Mouse (Mus musculus): Measurements from ENCODE around the gene Entpd6. TPM values are rescaled to one million over a fixed set of nuclear protein-coding genes. Genes with fewer than 3 reads are reported as not detected.

Entpd6 gene
- total and polyA plus RNA-seq, 3 experiments = 30.6 to 45.5 (median 36.4) TPM

- dilution Hi-C loops (cut with MboI; ENCODE audit: extremely low pct_ligation_motif_present, extremely low pct_unique_long_range_greater_than_20kb, low sequenced_read_pairs) = no loop called here
- Histone ChIP-seq H3K4me2 (ENCODE audit: insufficient read depth, low read depth, poor library complexity, severe bottlenecking) (no peak overlapping the region), H3K9me3 (replicated peaks; ENCODE audit: low read length) (no peaks in the 10 kb centered on the region), H3K27ac (ENCODE audit: insufficient read depth, low read depth) (no peak overlapping the region), H3K36me3 (replicated peaks in 1 of 2; ENCODE audit: control insufficient read depth in 1 of 2, insufficient read depth in 1 of 2, low read length in 1 of 2) (peaks cover 69 to 96% of the 10 kb centered on the region in 2 experiments), H3K9ac (ENCODE audit: insufficient read depth, low read depth) (no peak overlapping the region), H3K4me3 (replicated peaks in 1 of 3; ENCODE audit: low read depth in 2 of 3, low read length in 2 of 3, poor library complexity in 1 of 3) (no peak overlapping the region), H3K4me1 (ENCODE audit: control insufficient read depth in 1 of 2, insufficient read depth in 2 of 2) (peaks cover 0 to 6% of the 10 kb centered on the region in 2 experiments; a peak in 2 of 4 replicates), H3K79me2 (replicated peaks; ENCODE audit: control insufficient read depth, extremely low read depth, insufficient read depth, poor library complexity, severe bottlenecking) (no peaks in the 10 kb centered on the region), H3K27me3 (replicated peaks) (no peaks in the 10 kb centered on the region)
- in situ Hi-C loops (cut with MboI; ENCODE audit: low pct_ligation_motif_present, low pct_unique_long_range_greater_than_20kb, low sequenced_read_pairs) = no loop called here
- no peak for TF ChIP-seq NRF1 (IDR thresholded peaks at IDR 0.05; ENCODE audit: low read depth, low read length)
- no peak for TF ChIP-seq NELFE (IDR thresholded peaks at IDR 0.05; ENCODE audit: low read depth, low read length)
- TF ChIP-seq ELF1 (IDR thresholded peaks at IDR 0.05; ENCODE audit: low read depth, low read length) = no peak
- TF ChIP-seq ZMIZ1 (IDR thresholded peaks at IDR 0.05; ENCODE audit: low read depth, low read length) = no peak
- TF ChIP-seq ETS1 (conservative IDR thresholded peaks at IDR 0.05; ENCODE audit: low read depth, low read length) = no peak
- no peak for TF ChIP-seq GABPA (IDR thresholded peaks at IDR 0.05; ENCODE audit: insufficient replicate concordance, low read depth, low read length)
- TF ChIP-seq RCOR1 (conservative IDR thresholded peaks at IDR 0.05; ENCODE audit: low read depth, low read length) = no peak
- TF ChIP-seq ZC3H11A (IDR thresholded peaks at IDR 0.05; ENCODE audit: low read depth, low read length) = no peak
- no peak for TF ChIP-seq JUND (conservative IDR thresholded peaks at IDR 0.05; ENCODE audit: low read depth, low read length)
- no peak for TF ChIP-seq BHLHE40 (IDR thresholded peaks at IDR 0.05; ENCODE audit: low read depth, low read length)
- no peak for TF ChIP-seq SMC3 (IDR thresholded peaks at IDR 0.05; ENCODE audit: low read depth, low read length)
- TF ChIP-seq MEF2A (IDR thresholded peaks at IDR 0.05; ENCODE audit: borderline replicate concordance, low read depth, low read length) = no peak
- TF ChIP-seq PAX5 (IDR thresholded peaks at IDR 0.05; ENCODE audit: low read length) = no peak
- TF ChIP-seq MAX (IDR thresholded peaks at IDR 0.05; ENCODE audit: low read length) = no peak
- no peak for TF ChIP-seq TBP (conservative IDR thresholded peaks at IDR 0.05; ENCODE audit: low read depth, low read length)
- TF ChIP-seq ZKSCAN1 (IDR thresholded peaks at IDR 0.05; ENCODE audit: borderline replicate concordance, low read depth, low read length) = no peak
- DNase-seq (ENCODE audit: extremely low read depth) = no peak
Observed at GRCm38 (mm10) chr2:150820720-150821119, 71.9 kb downstream of the Entpd6 start.

Other genes with a start within 250 kb of the Entpd6 start
- 12.8 and 15.9 TPM in 2 replicates for gene Cst7, start 178.6 kb upstream of the Entpd6 start, total RNA-seq (2012; rRNA removed)
- 30.7 and 31.7 TPM in 2 replicates for gene Cst7, start 178.6 kb upstream of the Entpd6 start, total RNA-seq (2014; rRNA removed)
- gene Cst7, start 178.6 kb upstream of the Entpd6 start, polyA plus RNA-seq (2012; ENCODE audit: insufficient read length, low read depth) = 42.0 and 48.8 TPM in 2 replicates
- gene Apmap, start 140.5 kb upstream of the Entpd6 start, total RNA-seq (2012; rRNA removed) = 24.5 and 29.0 TPM in 2 replicates
- gene Apmap, start 140.5 kb upstream of the Entpd6 start, total RNA-seq (2014; rRNA removed) = 35.6 and 39.3 TPM in 2 replicates
- gene Apmap, start 140.5 kb upstream of the Entpd6 start, polyA plus RNA-seq (2012; ENCODE audit: insufficient read length, low read depth) = 25.8 and 29.3 TPM in 2 replicates
- 1.7 and 1.9 TPM in 2 replicates for gene Acss1, start 80.5 kb upstream of the Entpd6 start, total RNA-seq (2012; rRNA removed)
- gene Acss1, start 80.5 kb upstream of the Entpd6 start, total RNA-seq (2014; rRNA removed) = 0.35 and 0.39 TPM in 2 replicates
- 0.44 and 0.76 TPM in 2 replicates for gene Acss1, start 80.5 kb upstream of the Entpd6 start, polyA plus RNA-seq (2012; ENCODE audit: insufficient read length, low read depth)
- not detected in 2 replicates for gene Vsx1, start 59.7 kb upstream of the Entpd6 start, total RNA-seq (2012; rRNA removed)
- gene Vsx1, start 59.7 kb upstream of the Entpd6 start, total RNA-seq (2014; rRNA removed) = not detected in 2 replicates
- not detected in 2 replicates for gene Vsx1, start 59.7 kb upstream of the Entpd6 start, polyA plus RNA-seq (2012; ENCODE audit: insufficient read length, low read depth)
- 47.0 and 47.7 TPM in 2 replicates for gene Pygb, start 37.7 kb downstream of the Entpd6 start, total RNA-seq (2012; rRNA removed)
- gene Pygb, start 37.7 kb downstream of the Entpd6 start, total RNA-seq (2014; rRNA removed) = 36.4 and 39.7 TPM in 2 replicates
- 42.6 and 43.2 TPM in 2 replicates for gene Pygb, start 37.7 kb downstream of the Entpd6 start, polyA plus RNA-seq (2012; ENCODE audit: insufficient read length, low read depth)
- 43.6 and 45.5 TPM in 2 replicates for gene Abhd12, start 155.7 kb downstream of the Entpd6 start, total RNA-seq (2012; rRNA removed)
- 51.5 and 51.9 TPM in 2 replicates for gene Abhd12, start 155.7 kb downstream of the Entpd6 start, total RNA-seq (2014; rRNA removed)
- gene Abhd12, start 155.7 kb downstream of the Entpd6 start, polyA plus RNA-seq (2012; ENCODE audit: insufficient read length, low read depth) = 45.7 and 51.3 TPM in 2 replicates
- 41.4 and 47.1 TPM in 2 replicates for gene Gins1, start 156.4 kb downstream of the Entpd6 start, total RNA-seq (2012; rRNA removed)
- 65.9 and 81.4 TPM in 2 replicates for gene Gins1, start 156.4 kb downstream of the Entpd6 start, total RNA-seq (2014; rRNA removed)
- gene Gins1, start 156.4 kb downstream of the Entpd6 start, polyA plus RNA-seq (2012; ENCODE audit: insufficient read length, low read depth) = 68.4 and 76.7 TPM in 2 replicates